Mouse (Mus musculus) embryonic facial prominence, embryonic 15.5 days (tissue): ENCODE measurements around the gene Upf2. TPM values are rescaled to one million over a fixed set of nuclear protein-coding genes. Genes with fewer than 3 reads are reported as not detected.

Experiments used
- ATAC-seq: fragments of 200-750 bp; cut with Nextera tagmentation; 2 replicates; pipeline ENCODE4 v1.8.0; 2017; ENCODE audit warnings: low read depth, moderate TSS enrichment; ENCODE audit not compliant: insufficient number of reproducible peaks, low FRiP score, low TSS enrichment
- H3K27ac ChIP-seq: fragments of 300-500 bp; sonication (generic); replicated peaks from 2 replicates; pipeline ENCODE4 v1.5.1; 2015; ENCODE audit warnings: mild to moderate bottlenecking, inconsistent platforms
- H3K27me3 ChIP-seq: fragments of 300-500 bp; sonication (generic); 2 replicates; pipeline ENCODE4 v1.6.1; 2015; ENCODE audit warnings: inconsistent platforms
- H3K36me3 ChIP-seq: fragments of 300-500 bp; sonication (generic); 2 replicates; pipeline ENCODE4 v1.6.1; 2015; ENCODE audit warnings: mild to moderate bottlenecking, inconsistent platforms
- H3K4me1 ChIP-seq: fragments of 300-500 bp; sonication (generic); 2 replicates; pipeline ENCODE4 v1.6.1; 2015; ENCODE audit warnings: inconsistent platforms
- H3K4me2 ChIP-seq: fragments of 300-500 bp; sonication (generic); replicated peaks from 2 replicates; pipeline ENCODE4 v1.6.1; 2015; ENCODE audit warnings: mild to moderate bottlenecking, inconsistent platforms
- H3K4me3 ChIP-seq: fragments of 300-500 bp; sonication (generic); replicated peaks from 2 replicates; pipeline ENCODE4 v1.5.1; 2015; ENCODE audit warnings: mild to moderate bottlenecking, inconsistent platforms
- H3K9ac ChIP-seq: fragments of 300-500 bp; sonication (generic); 2 replicates; pipeline ENCODE4 v1.6.1; 2015; ENCODE audit warnings: inconsistent platforms
- H3K9me3 ChIP-seq: fragments of 300-500 bp; sonication (generic); replicated peaks from 2 replicates; pipeline ENCODE4 v1.6.1; 2016; ENCODE audit warnings: inconsistent platforms
- WGBS: fragments of 180-500 bp; shearing (Covaris S2); methylation state at CpG from one replicate; pipeline ENCODE4 v1.1.7; 2015; 5-methylcytosine and 5-hydroxymethylcytosine counted together
- polyA plus RNA-seq: library from polyadenylated mRNA; unstranded; fragments of >200 nt; fragmentation: Nextera tagmentation; extraction: Ambion mirVana; gene quantifications from 2 replicates; pipeline ENCODE4 v1.2.1, GENCODE M21; 2015

The Upf2 gene
- polyA plus RNA-seq, 1 experiment from 2014 or later: 10.0 TPM

DNA sequence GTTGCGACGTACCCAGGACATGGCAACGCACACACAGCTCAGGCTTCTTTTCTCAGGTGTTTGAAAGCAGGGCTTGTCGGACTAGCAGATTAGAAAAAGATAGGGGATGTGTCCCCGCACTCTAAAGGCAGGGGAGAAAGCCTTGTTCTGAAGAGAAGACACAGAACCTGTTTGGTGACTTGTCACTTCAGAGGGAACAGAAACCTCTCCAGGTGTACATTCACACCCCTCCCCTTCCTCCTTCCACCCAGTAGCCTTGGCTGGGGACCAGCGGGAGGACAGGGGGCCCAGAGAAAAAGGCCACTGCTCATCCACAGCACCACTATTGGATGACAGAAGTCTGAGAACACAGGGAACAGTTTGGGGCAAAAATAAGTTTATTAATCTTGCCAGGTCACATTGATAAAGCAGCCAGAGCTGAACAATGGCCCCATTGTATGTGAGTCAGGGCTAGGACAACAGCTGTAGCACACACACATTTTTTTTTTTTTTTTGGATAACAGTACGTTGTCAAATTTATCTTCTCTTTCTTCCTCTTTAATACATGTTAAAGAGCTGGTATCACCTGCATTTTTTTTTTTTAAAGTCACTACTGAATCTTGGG, 145.9 kb downstream of the Upf2 start:
- no peak overlapping the region for H3K4me2 ChIP-seq
- no peaks in the 10 kb centered on the region for H3K9me3 ChIP-seq
- H3K27ac ChIP-seq: peak overlapping the region; percentile 59
- ATAC-seq: 0 out of 2 replicates have a peak, but pooled peaks have one; percentile 32
- H3K36me3 ChIP-seq: 0 out of 2 replicates have a peak, but pooled peaks cover 4% of the 10 kb centered on the region
- peaks cover 8% of the 10 kb centered on the region; the same call in 1 of the 2 replicates for H3K27me3 ChIP-seq
- 54% methylated on average over 7 of the region's 7 CpGs for WGBS
- peaks cover 26% of the 10 kb centered on the region for H3K4me1 ChIP-seq
- H3K9ac ChIP-seq: no peak overlapping the region
- H3K4me3 ChIP-seq: no peak overlapping the region

DNA sequence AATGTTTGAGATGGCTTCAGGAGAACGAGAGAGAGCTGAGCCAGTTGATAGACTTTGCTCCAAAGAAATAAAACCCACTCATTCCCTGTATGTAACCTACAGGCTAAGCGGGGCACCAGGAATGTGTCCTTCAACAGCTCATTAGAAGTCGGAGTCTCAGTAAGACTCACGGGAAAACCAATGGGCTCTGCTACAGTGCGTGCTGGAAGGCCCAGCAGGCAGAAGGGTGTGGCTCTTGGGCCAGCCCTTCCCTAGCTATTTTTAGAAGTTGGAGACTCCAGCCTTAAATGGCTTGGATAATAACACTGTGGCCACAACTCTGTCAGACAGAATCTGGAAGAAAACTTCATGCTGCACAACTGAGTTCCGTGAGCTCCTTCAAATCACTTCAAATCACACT, 147.7 kb downstream of the Upf2 start:
- Histone ChIP-seq H3K4me1 (peaks cover 26% of the 10 kb centered on the region), H3K27me3 (peaks cover 8% of the 10 kb centered on the region; the same call in 1 of the 2 replicates), H3K27ac (peak overlapping the region; percentile 56; the same call in 1 of the 2 replicates), H3K4me3 (no peak overlapping the region), H3K36me3 (0 out of 2 replicates have a peak, but pooled peaks cover 6% of the 10 kb centered on the region), H3K9me3 (no peaks in the 10 kb centered on the region), H3K9ac (no peak overlapping the region), H3K4me2 (no peak overlapping the region)
- ATAC-seq: peak; percentile 70
- 20% methylated on average over 6 of the region's 6 CpGs for WGBS

DNA sequence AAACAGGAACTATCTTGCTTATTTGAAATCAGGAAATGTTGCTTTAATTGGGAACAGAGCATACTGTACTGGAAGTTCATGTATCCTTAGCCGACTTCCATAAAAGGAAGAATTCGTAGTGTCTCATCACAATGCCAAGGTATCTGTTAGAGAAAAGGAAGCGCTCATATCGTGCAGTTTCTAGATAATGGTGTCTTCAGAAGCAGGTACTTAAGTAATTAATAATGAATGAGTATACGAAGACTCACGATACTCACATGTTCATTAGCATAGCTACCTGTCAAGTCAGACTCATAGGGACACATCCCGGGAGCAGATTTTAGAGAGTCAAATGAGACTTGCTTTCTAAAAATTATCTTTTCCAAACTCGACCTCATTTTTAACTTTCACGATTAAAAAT, 148.2 kb downstream of the Upf2 start:
- peaks cover 26% of the 10 kb centered on the region for H3K4me1 ChIP-seq
- no peaks in the 10 kb centered on the region for H3K9me3 ChIP-seq
- ATAC-seq: no peak
- H3K4me3 ChIP-seq: no peak overlapping the region
- H3K36me3 ChIP-seq: 0 out of 2 replicates have a peak, but pooled peaks cover 6% of the 10 kb centered on the region
- H3K9ac ChIP-seq: no peak overlapping the region
- H3K4me2 ChIP-seq: no peak overlapping the region
- H3K27ac ChIP-seq: peak overlapping the region; percentile 56; the same call in 1 of the 2 replicates
- WGBS: 54% methylated on average over 9 of the region's 9 CpGs
- peaks cover 8% of the 10 kb centered on the region; the same call in 1 of the 2 replicates for H3K27me3 ChIP-seq

DNA sequence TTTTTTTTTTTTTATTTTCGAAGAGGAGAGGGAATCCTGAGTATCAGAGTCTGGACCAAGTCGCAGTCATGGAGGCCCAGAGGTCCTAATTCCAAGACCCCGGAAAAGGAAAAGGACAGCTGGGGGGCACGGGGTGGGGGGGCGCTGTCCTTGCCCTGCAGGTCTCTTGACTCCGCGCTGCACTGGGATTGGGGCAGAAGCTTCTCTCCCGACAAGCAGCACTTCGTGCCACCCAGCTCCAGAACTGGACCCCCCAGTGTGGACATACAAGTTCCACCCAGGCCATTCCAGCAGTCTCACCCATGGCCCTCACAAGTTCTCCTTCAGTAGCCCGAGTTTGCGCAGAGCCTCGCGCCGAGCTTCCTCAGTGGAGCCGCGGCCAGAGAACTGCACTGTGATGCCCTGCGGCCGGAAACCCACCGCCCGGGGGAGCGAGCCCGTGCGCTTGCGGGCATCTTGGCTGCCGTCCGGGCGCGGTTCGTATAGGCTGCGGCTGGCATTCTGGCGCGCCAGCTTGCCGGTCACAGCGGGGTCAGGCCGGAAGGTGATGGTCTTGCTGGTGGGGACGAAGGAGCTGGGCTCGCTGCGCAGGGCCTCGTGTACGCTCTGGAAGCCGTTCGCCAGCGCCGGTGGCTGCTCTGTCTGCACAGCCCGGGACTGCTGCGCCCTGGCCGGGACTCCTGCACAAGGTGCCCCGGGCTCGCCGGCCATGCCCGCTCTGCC, 148.9 kb downstream of the Upf2 start:
- Histone ChIP-seq H3K36me3 (0 out of 2 replicates have a peak, but pooled peaks cover 6% of the 10 kb centered on the region), H3K27me3 (peaks cover 8% of the 10 kb centered on the region; the same call in 1 of the 2 replicates), H3K4me2 (peak overlapping the region; percentile 94), H3K9ac (peak overlapping the region; percentile 42), H3K9me3 (no peaks in the 10 kb centered on the region), H3K4me3 (peak overlapping the region; percentile 49), H3K27ac (no peak overlapping the region), H3K4me1 (peaks cover 26% of the 10 kb centered on the region)
- peak; percentile 75; the same call in 1 of the 2 replicates for ATAC-seq
- WGBS: 12% methylated on average over 51 of the region's 51 CpGs

DNA sequence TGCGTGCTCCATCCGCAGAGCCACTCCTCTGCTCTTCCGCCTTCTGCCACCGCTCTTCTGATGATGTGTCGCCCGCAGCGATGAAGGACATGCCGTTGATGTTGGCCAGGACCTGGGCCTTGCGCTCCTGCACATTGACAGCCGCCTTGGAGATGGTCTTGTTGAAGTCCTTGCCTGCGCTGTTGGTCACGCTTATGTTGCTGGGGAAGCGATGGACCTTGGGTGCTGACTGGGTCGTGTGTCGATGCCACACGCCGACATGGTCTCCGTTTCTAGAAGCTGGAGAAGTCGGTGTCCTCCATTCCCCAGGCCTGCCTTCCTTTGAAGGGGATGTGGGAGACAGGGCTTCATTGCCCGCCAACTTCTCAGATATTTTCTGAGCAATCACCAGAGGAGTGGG, 149.5 kb downstream of the Upf2 start:
- H3K4me3 ChIP-seq: peak overlapping the region; percentile 49
- 0 out of 2 replicates have a peak, but pooled peaks cover 6% of the 10 kb centered on the region for H3K36me3 ChIP-seq
- H3K27ac ChIP-seq: no peak overlapping the region
- WGBS: 39% methylated on average over 20 of the region's 20 CpGs
- H3K27me3 ChIP-seq: peaks cover 8% of the 10 kb centered on the region; the same call in 1 of the 2 replicates
- H3K9me3 ChIP-seq: no peaks in the 10 kb centered on the region
- H3K4me2 ChIP-seq: peak overlapping the region; percentile 94
- H3K9ac ChIP-seq: peak overlapping the region; percentile 42; the same call in 1 of the 2 replicates
- peaks cover 26% of the 10 kb centered on the region for H3K4me1 ChIP-seq
- no peak for ATAC-seq

DNA sequence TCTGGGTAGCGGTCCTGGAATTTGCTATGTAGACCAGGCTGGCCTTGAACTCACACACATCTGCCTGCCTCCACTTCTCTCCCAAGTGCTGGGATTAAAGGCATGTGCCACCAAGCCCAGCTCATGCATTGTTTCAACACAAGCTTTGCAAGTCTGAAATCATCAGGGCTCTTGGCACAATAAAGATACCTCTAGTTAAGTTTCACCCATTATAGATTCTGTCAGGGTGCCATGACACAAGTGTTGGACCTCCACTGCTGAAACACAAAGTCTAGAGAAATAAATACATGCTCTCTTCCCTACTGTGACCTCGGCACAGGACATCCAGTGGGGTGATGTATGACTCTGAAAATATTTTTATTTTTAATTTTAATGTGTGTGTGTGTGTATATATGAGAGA, 154.2 kb downstream of the Upf2 start:
- H3K4me1 ChIP-seq: peaks cover 6% of the 10 kb centered on the region
- no peak overlapping the region for H3K4me2 ChIP-seq
- ATAC-seq: no peak
- H3K9ac ChIP-seq: no peak overlapping the region
- 96% methylated on average over 2 of the region's 2 CpGs for WGBS
- H3K36me3 ChIP-seq: 0 out of 2 replicates have a peak, but pooled peaks cover 6% of the 10 kb centered on the region
- H3K27ac ChIP-seq: no peak overlapping the region
- no peaks in the 10 kb centered on the region for H3K9me3 ChIP-seq
- peaks cover 8% of the 10 kb centered on the region; the same call in 1 of the 2 replicates for H3K27me3 ChIP-seq
- H3K4me3 ChIP-seq: no peak overlapping the region

Other genes starting within 250 kb of the Upf2 start
- 6.9 and 10.4 TPM in 2 replicates for gene Camk1d, start 237.0 kb upstream of the Upf2 start, polyA plus RNA-seq
- gene Nudt5, start 106.5 kb upstream of the Upf2 start, polyA plus RNA-seq: 60.0 and 63.2 TPM in 2 replicates
- gene Cdc123, start 106.3 kb upstream of the Upf2 start, polyA plus RNA-seq: 299 and 301 TPM in 2 replicates
- 1.1 and 1.2 TPM in 2 replicates for gene Gm13199, start 88.5 kb upstream of the Upf2 start, polyA plus RNA-seq
- 77.5 and 89.7 TPM in 2 replicates for gene Sec61a2, start 56.0 kb upstream of the Upf2 start, polyA plus RNA-seq
- gene Dhtkd1, start 8.7 kb upstream of the Upf2 start, polyA plus RNA-seq: 2.5 and 4.6 TPM in 2 replicates
- 19.6 and 23.1 TPM in 2 replicates for gene Proser2, start 178.7 kb downstream of the Upf2 start, polyA plus RNA-seq